Mouse (Mus musculus) gastrocnemius, adult 8-10 months (tissue): ENCODE data around the gene Fgfr2. TPM values are rescaled to one million over a fixed set of nuclear protein-coding genes. Genes with fewer than 3 reads are reported as not detected.
"Not testable (repeated sequence)": the region's sequence is repeated elsewhere in the genome, so short reads cannot be mapped to it uniquely, and the experiment has no call there.

Source experiments
- DNase-seq, 2 experiments: peaks; one replicate each; pipeline ENCODE4 v3.0.0; 2022; ENCODE audit warnings: low spot score in 2 of 2
- total RNA-seq, 4 experiments: library from RNA; stranded (reverse); gene quantifications; 2 replicates each; pipeline ENCODE4 v1.2.4; 2022

Gene Fgfr2
- total RNA-seq, 4 experiments from 2014 or later = 0.17 to 1.3 (median 0.62) TPM

DNA sequence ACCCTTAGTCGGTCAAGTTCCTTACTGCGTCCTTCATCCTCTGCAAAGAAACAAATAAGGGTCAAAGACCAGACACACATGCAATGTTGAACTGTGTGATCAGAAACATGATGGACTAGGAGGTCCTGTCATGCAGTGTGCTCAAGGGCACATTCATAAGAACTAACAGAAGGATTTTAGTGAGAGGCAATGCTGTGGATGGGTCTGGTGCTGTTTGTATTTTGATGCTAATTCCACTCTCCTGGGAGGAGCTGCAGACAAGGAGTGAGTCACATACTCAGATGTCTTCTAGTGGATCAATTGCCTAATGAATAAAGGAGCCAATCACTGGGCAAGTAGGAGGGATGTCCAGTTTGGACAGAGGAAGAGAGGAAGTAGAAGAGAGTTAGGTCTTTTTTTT, 2728.5 kb downstream of the Fgfr2 start:
- no peak for DNase-seq

DNA sequence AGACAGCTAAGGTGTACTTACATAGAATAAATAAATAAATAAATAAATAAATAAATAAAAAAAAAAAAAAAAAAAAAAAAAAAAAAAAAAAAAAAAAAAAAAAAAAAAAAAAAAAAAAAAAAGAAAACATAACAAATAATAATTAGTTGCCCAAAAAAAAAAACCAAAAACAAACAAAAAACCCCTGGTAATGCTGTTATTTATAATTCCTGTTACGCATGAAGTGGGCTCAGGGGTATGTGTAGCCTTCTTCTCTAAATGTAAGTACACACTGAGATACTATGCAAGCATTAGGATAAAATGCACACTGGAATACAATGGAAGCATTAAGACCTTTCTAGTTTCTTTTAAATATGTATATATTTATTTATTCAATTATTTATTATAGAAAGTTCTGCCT, 2733.1 kb downstream of the Fgfr2 start:
- DNase-seq = not testable (repeated sequence)

DNA sequence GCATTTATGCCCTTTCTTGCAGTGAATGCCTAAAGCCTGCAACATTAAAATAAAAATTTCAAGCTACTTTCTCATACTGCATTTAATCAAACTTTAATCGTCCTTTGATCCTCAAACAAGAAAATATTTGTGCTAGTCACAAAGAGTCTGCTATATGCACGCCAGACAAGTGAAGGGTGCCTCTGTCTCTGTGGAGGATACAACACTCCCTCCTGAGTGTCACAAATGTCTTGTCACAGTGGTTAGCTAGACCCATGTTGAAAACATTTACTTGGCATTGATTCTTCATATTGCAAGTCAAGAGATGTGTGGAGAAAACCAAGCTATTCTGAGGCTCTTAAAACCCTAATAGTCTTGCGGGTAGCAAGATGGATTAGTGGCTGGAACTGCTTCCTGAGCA, 2736.8 kb downstream of the Fgfr2 start:
- no peak for DNase-seq

DNA sequence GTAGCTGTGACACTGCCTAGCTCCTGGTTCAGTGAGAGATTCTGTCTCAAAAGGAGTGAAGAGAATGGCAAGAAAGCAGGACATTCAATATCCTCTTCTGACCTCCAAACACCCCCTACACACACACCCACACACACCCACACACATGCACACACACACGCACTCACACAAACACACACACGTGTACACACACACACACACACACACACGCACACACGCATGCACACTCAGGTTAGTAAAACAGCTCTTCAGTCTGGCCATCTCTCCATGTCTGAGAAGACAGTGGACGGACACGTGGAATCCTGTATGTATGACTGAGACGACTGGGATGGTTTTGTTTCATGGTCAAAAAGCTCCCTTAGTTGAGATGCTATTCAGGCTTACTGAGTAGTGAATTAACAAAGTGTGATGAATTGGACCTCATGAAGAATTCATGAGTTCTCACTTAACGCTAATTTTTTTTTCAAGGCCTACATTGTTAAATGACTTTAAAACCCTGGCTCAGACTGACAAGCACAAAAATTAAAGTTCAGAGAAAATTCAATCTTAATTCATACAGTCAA, 2737.3 kb downstream of the Fgfr2 start:
- DNase-seq = no peak

DNA sequence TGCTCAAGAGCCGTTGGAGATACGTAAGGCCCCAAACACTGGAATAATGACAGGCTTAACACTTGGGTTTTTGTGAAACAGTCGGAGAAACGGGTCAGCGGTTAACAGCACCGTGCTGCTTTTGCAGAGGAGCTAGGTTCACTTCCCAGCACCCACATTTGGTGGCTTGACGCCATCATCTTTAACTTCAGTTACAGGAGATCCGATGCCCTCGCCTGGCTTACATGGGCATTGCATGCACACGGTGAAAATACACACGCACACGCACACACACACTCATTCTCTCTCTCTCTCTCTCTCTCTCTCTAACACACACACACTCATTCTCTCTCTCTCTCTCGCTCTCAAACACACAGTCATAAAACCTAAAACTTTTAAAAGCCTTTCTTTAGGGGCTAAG, 2741.0 kb downstream of the Fgfr2 start:
- DNase-seq = no peak

DNA sequence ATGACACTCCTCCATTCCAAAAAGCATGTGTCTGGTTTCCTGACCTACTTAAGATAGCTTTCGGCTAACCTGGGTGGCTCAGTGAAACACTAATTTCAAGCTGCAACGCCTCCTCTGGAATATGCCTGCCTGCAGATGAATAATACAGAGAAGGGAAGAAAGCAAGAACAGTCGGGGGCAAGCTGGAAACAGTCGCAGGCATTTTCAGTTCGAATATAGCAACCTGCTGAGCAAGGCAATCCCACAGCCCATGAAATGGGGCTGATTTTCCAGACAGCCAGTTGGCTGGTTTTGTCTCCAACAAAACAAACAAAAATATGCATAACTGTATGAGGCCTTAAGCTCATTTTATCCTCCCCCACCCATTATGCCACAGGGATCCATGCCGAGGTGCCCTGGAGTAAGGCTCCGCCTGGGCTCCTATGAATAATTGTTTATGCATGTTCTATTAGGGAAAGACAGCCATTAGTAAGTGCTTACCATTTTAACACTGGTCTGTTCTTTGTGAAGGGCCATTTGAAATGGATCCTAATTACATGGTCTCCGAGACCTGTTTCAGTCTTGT, 2741.7 kb downstream of the Fgfr2 start:
- DNase-seq = no peak

DNA sequence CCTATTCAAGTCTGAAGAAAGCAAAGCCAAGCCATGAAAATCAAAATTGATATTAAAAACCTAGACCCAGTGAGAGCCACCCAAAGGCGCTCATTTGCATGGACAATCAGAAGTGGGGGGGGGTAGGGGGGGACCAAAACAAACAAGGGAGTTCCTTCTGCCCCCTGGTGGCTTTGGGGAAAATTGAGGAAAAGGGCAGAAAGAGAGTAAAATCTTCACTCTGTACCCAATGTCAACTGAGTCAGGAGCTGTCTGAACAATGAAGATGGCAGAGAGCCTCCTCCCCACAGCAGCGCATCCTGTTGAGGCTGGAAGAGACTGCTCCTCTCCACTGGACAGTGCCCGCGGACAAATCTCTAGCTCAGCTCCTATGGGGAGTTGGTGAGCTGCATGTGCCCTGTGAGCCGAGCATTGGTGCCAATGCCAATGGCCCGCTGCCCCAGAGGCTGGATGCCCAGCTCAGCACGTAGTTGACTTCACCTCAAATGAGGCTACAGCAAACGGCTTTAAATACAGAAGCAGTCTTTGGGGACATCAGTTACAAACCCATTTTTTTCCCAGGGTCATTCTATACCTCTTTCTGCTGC, 2742.3 kb downstream of the Fgfr2 start:
- peak; percentile 8 to 31 for DNase-seq

DNA sequence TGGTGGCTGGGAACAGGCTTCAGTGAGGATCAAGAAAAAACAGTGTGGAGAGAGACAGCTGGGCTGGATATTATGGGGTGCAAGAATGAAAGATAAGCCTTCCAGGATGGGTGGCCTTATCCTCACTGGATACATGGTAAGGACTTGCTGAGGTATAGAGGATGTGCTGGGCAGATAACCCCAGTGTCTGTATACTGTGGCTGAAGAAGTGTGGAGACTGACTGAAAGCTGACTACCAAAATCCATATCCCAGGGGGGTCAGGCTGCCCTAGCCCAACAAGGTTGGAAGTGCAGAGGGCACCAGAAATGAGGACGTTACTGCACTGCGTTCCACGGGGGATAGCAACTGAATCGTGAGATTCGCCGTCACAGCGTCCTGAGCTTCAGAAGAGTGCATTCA, 2742.8 kb downstream of the Fgfr2 start:
- no peak for DNase-seq

DNA sequence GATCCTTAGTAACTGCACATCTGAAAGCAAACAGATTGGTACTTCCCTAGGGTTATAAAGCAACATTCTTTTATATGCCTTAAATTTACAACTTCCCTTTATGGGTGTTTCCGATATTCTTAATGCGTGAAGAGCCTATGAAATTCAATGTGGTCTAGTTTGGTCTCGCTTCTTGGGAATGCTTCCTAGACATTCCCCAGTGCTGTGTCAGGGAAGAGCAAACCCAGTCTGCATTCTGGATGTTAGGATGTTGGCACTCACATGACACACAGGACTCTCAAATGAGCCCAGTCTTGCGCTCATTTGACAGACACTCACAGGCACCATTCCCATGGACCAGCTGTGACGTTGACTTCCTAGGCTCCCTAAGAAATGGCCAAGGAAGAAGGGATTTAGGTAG, 2743.3 kb downstream of the Fgfr2 start:
- DNase-seq = no peak

DNA sequence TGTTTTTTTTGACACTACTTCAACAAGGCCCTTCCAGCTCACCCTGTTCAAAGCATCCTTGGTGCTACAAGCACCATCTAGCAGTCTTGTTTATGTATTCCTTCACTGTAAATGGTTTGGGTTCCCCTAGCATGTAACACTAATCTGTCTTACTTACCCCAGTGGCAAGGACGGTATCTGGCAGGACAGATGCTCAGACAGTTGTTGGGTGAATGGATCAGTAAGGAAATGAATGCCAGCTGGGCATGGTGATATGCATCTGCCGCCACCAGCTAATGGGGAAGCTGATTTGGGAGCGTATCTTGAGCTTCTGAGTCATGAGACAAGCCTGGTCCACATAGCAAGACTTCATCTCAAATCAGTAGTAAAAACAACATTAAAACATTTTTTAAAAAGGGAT, 2744.8 kb downstream of the Fgfr2 start:
- DNase-seq = no peak

DNA sequence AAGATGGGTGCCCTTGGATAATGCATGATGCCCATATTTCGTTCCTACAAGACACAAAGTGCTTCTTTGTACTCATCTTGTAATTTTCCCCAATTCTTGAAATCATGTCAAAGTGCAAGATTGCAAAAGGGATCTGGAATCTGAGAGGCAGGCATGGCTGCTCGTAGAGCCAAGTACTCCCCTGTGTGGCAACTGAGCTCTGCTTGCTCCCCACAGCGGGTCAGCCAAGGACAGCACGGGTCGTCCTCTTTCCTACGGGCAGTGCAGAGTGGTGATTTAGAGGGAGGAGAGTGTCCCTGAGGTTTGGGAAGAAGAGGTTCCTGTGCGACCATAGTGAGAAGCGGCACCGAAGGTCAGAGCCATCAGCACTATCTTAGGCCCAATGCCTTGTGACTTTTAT, 2748.8 kb downstream of the Fgfr2 start:
- DNase-seq = no peak

DNA sequence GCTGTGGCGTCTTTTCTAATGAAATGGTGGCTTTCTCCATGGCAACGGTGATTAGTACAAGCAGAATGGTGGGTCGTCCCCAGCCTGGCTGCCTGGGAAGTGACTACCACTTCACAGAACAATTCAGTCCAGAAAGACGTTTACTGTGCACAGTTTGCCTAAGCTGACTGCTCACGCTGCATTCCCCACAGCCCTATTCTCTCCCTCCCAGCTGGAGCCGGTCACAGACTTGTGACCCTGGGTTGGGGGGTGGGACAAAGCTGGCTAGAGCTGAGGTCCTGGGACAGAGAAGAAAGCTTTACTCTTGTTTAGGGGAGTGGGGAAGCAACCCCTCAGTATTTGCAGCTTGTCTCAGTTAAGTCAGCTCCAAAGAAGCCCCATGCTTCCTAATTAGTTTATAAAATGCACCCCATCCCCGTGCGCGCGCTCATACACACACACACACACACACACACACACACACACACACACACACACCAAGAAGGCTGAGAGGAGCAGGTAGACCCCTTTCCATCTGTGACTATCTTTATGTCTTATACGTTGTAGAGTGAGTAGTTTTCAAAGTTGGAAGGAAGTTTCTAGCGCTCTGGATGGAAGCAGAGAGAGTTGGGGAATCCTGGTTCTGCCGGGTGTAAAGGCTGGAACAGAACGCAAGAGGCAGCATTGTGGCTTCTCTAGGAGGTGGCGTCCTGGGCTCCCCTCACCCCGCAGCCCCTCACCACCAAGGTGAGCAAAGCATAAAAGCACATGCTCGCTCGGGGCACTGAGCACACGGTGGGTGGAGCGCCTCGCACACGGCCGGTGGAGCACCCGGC, 2754.1 kb downstream of the Fgfr2 start:
- DNase-seq = no peak

DNA sequence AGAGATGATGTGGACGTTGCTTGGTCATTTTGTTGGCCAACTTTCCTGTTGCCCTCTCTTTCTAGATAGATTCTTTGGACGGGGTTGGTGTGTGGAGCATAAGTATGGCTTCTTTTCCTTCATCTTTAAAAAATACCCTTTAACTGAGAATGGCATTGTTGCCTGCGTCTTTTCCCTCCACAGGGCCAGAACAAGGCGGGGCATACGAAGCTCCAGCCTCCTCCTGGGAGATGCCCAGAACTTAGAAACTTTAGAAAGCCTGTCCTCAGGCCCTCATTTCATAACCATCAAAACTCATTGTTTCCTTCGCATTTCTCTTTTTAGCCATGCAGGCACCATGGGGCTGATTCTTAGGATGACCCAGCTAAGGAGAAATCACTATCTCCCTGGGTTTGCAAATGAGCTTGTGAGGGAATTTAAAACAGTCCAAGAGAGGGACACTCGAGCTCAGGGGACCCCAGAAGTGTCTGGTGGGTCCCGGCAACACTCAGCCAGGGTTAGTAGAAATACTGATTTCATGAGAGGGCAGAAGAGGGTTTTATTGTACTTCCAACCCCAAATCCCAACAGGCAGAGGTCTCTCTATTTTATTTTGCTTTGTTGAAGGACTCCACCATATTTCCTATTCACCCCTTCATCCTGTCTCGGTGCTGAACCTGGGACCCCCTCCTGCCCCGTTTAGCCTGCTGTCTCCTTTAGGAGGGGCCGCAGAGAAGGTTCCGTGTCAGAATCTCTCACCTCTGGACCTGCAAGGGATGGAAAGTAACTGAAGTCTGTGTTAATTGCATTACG, 2754.9 kb downstream of the Fgfr2 start:
- DNase-seq = no peak

DNA sequence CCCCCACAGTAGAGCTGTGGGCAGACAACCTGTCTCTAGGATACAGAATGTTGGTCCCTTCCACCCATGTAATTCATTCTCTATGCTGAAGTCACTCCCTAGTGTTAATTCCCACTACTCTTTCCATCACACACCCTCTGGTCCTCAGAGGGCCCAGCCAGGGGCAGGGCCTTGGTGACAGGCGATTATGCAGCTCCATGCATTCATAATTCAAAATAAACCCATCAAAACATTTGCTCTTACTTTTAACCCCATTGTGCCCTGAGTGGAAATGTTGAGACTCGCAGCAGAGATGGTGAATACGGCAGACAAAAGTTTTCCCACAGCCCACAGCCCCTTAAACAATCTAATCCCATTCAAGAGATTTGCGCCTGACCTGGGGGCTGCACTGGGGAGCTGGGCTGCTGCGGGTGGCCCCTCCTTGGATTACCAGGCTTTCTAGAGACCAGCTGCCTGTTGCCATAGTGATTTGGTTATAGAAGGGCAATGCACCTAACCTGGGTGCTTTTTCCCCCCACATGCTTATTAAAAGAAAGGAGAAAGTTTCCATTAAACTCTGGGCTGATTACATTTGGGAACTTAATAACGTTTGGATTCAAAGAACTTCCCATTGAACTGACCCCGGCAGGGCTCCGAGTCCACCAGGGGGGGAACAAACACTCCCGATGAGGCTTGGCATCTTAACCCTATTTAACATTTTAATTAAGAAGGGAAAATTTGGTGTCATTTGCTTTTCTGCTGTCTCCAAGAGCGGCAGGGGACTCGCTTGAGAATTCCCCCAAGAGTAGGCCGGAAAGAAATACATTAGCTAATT, 2755.7 kb downstream of the Fgfr2 start:
- DNase-seq = no peak

DNA sequence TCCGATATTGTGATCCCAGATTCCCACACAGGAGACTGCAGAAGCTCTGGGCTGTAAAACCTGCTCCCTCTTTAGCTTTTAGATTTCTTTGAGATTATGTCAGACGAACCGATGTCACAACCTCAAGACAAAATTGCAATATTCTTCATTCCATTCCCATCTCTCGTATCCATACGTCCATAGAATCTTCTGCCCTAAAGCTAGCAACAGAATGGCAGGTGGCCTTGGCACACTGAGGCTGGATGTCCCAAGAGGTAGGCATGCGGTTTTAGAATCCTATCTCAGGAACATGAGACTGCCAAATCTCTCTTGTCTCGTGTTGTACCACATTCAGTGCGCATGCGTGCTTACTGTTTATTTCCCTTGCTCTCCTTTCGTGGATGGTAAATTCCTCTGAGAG, 2757.4 kb downstream of the Fgfr2 start:
- no peak for DNase-seq

DNA sequence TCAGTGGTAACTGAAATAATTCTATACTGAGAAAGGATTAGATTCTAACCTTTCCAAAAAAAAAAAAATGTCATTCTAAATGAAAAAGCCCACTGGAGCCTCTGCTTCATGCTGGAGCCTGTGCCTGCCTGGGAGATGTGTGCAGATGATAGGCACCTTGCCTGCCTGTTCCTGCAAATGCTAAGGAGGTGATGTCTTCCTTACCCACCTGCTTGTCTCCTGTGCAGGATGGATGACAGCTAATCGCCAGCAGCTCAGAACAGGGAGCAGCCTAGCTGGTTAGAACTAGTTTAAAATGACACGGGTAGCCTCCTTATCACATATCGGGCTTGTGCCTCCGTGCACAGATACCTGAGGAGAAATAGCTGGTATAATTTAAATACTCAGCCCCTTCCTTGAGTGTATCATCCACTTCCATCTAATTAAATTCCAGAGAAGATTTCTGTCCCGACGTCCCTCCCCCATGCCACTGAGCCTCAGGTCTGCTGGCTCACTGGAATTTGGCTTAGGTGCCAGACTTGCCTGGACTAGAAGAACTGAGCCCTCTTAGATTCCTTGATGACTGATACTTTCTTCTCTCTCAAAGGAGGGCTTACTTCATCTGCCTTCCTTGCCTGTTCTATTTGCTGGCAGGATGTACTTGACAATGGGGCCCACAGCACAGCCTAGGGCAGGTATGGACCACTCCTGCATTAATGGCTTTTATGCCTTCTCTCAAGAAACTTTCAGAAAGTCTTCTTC, 2782.6 kb downstream of the Fgfr2 start:
- DNase-seq = no peak

DNA sequence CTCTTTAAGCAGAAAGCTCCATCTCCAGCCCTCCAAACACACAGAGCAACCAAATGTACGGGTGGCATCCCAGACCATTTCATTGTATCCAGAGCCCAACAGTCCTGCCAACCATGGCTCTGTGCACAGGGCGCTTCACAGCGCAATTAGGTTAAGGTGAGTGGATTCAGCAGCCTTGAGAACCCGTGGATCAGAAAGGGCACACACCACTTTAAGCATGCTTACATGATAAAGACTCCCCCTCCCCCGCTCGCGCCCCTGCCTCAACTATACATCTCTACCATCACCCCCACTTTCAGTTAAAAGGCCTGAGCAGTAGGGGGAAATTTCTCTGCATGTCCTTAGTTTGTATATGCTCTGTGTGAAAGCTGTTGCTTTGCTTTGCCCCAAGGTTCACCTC, 2785.5 kb downstream of the Fgfr2 start:
- no peak for DNase-seq

DNA sequence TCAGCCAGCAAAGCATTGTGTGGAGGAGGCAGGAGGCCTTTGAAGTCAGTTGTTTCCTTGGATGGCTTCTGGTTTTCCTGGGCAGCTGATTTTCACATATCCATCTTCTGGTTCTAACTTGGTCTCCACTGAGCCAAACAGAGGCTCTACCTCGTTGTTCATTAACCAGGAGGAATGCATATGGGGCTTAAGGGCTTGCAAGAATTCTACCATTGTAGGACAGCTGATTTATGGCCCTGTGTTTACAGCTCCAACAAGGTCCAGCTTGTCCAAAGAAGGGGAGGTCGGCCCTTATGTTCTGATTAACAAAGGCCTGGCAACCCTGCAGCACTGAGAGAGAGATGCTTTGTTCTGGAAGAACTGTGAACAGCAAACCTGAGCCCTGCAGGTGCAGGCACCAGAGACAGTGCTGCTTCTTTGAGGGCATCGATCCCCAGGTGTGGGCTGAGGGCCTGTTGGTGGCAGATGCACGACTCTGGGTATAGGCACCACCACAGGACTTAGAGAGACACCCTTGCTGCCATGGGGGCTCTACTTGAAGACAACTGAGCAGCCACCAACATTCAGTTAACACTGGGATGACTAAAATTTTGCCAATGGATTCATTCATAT, 2787.6 kb downstream of the Fgfr2 start:
- no peak for DNase-seq

DNA sequence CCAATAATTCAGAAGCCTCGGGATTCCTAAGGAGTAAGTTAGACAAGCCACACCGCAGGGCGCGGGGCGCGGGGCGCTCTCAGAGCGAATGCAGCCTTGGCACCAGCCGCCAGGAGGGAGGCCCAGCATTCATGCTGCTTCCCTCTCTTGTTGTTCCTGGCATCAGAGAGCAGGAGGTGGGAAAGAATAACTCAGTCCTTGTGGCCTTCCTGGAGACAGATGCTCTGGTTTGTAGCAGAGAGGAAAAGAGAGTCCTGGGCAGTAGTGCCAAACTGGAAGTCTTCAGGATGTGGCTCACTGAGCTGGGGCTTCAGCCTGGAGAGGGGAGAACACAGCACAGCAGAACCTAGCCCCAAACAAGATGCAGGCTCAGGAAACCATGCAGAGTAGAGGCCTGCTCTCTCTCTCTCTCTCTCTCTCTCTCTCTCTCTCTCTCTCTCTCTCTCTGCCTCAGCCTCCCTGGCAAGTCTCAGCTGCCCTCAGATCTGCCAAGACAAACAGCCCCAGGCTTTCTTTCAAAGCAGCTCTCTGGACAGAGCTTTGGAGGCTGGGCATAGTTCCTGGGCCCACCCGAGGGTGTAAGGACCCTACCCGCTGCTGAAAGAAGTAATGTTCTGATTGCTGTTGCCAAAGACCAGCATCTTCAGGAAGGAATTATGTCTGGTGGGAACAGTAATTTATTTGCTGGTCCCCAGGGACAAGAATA, 2790.5 kb downstream of the Fgfr2 start:
- no peak for DNase-seq
